Comparison of ENCODE assay signal across 29 mouse cellular contexts in genomic region chr5:107703207-107703763, GRCm38 (mm10). TPM values are rescaled to one million over a fixed set of nuclear protein-coding genes. Genes with fewer than 3 reads are reported as not detected.
A peak's percentile ranks its signal among the peaks of the same experiment; 100 is the strongest.
DNase-seq lines count a peak whose midpoint lies in the region; TF ChIP-seq lines count a peak whose summit lies in the region.
"Had no signal": no experiment of that assay in that cellular context is flagged by ENCODE, and none has a peak within 500 bp of the region (broad histone marks: within the 10 kb centered on the region; RNA-seq: fewer than 3 reads in every experiment).

No protein-coding gene starts in this region.

- no peak overlapping the region for H3K9ac ChIP-seq in CH12.LX (ENCODE audit: insufficient read depth, low read depth)
- H3K9ac ChIP-seq: embryonic facial prominence, embryonic 15.5 days; limb, embryonic 13.5 days; liver, embryonic 14.5 days; lung, embryonic 14.5 days; midbrain, embryonic 12.5 days; stomach, embryonic 15.5 days had no signal

- intact Hi-C loops in left cerebral cortex, postnatal 10 days (cut with DNase I) = no loop called here

- no peaks in the 10 kb centered on the region for H3K27me3 ChIP-seq in CH12.LX (replicated peaks)
- H3K27me3 ChIP-seq: embryonic facial prominence, embryonic 15.5 days; midbrain, embryonic 12.5 days; stomach, embryonic 15.5 days had no signal

- H3K27ac ChIP-seq in CH12.LX (ENCODE audit: insufficient read depth, low read depth) = no peak overlapping the region
- H3K27ac ChIP-seq: embryonic facial prominence, embryonic 15.5 days; gastrocnemius, adult 2 months; hindbrain, embryonic 10.5 days; limb, embryonic 13.5 days; liver, embryonic 14.5 days; midbrain, embryonic 12.5 days; stomach, embryonic 15.5 days had no signal

- no peak for TF ChIP-seq RAD21 in CH12.LX (IDR thresholded peaks at IDR 0.05; ENCODE audit: low read depth, low read length)

- TF ChIP-seq CTCF in CH12.LX (conservative IDR thresholded peaks at IDR 0.05 in 1 of 2, IDR thresholded peaks at IDR 0.05 in 1 of 2; ENCODE audit: low read depth in 2 of 2, low read length in 2 of 2) = no peak

- no peaks in the 10 kb centered on the region for H3K79me2 ChIP-seq in CH12.LX (replicated peaks; ENCODE audit: control insufficient read depth, extremely low read depth, insufficient read depth, poor library complexity, severe bottlenecking)

- in situ Hi-C loops in CH12.LX (cut with MboI; ENCODE audit: low pct_ligation_motif_present, low pct_unique_long_range_greater_than_20kb, low sequenced_read_pairs) = no loop called here

- H3K4me1 ChIP-seq in CH12.LX (ENCODE audit: control insufficient read depth in 1 of 2, insufficient read depth in 2 of 2) = peaks cover 14 to 62% of the 10 kb centered on the region in 2 experiments
- H3K4me1 ChIP-seq: embryonic facial prominence, embryonic 15.5 days; hindbrain, embryonic 10.5 days; limb, embryonic 13.5 days; midbrain, embryonic 12.5 days; stomach, embryonic 15.5 days had no signal

- peak; percentile 94 for TF ChIP-seq EP300 in CH12.LX (IDR thresholded peaks at IDR 0.05; ENCODE audit: low read length)

- peak overlapping the region; percentile 85 for H3K4me2 ChIP-seq in CH12.LX (ENCODE audit: insufficient read depth, low read depth, poor library complexity, severe bottlenecking)
- H3K4me2 ChIP-seq: embryonic facial prominence, embryonic 15.5 days; heart, embryonic 11.5 days; limb, embryonic 13.5 days; lung, embryonic 14.5 days; midbrain, embryonic 12.5 days; stomach, embryonic 15.5 days had no signal

- H3K4me3 ChIP-seq in CH12.LX (replicated peaks in 1 of 3; ENCODE audit: low read depth in 2 of 3, low read length in 2 of 3, poor library complexity in 1 of 3) = no peak overlapping the region
- H3K4me3 ChIP-seq: embryonic facial prominence, embryonic 15.5 days; gastrocnemius, adult 2 months; hindbrain, embryonic 10.5 days; limb, embryonic 13.5 days; midbrain, embryonic 12.5 days; stomach, embryonic 15.5 days had no signal

- TF ChIP-seq POLR2A in CH12.LX (IDR thresholded peaks at IDR 0.05; ENCODE audit: low read depth, low read length) = no peak

- no peaks in the 10 kb centered on the region for H3K36me3 ChIP-seq in CH12.LX (replicated peaks in 1 of 2; ENCODE audit: control insufficient read depth in 1 of 2, insufficient read depth in 1 of 2, low read length in 1 of 2)
- H3K36me3 ChIP-seq: embryonic facial prominence, embryonic 15.5 days; hindbrain, embryonic 10.5 days; limb, embryonic 13.5 days; midbrain, embryonic 12.5 days; stomach, embryonic 15.5 days had no signal

- DNase-seq in CD4-positive, CD25-positive, alpha-beta regulatory T cell, adult 2 months (ENCODE audit: low read depth, low spot score) = peak; percentile 71
- peak; percentile 60 for DNase-seq in CH12.LX (ENCODE audit: extremely low read depth)
- DNase-seq in natural killer cell, adult 2 months (ENCODE audit: low spot score in 2 of 2) = peak; percentile 30 to 58
- peak; percentile 43 to 51 for DNase-seq in thymus, postnatal 36 days
- DNase-seq in left cerebral cortex, postnatal 10 days (ENCODE audit: extremely low spot score in 1 of 2, low spot score in 2 of 2) = no peak
- DNase-seq in cerebellum, postnatal 36 days = no peak
- no peak for DNase-seq in embryo, embryonic 9.5 days (ENCODE audit: extremely low spot score)
- DNase-seq: adrenal gland, postnatal 14 days; cerebellum, adult 2 months; cerebellum, postnatal 25 days; embryo, embryonic 11 days; gastrocnemius, adult 2 months; heart, postnatal 10 days; kidney, adult 18-20 months; kidney, postnatal 10 days; lung, embryonic 14.5 days had no signal

- dilution Hi-C loops in CH12.LX (cut with MboI; ENCODE audit: extremely low pct_ligation_motif_present, extremely low pct_unique_long_range_greater_than_20kb, low sequenced_read_pairs) = no loop called here

- H3K9me3 ChIP-seq in CH12.LX (replicated peaks; ENCODE audit: low read length) = no peaks in the 10 kb centered on the region
- H3K9me3 ChIP-seq: embryonic facial prominence, embryonic 15.5 days; hindbrain, embryonic 10.5 days; limb, embryonic 13.5 days; midbrain, embryonic 12.5 days; stomach, embryonic 15.5 days had no signal

TF ChIP-seq in CH12.LX, 34 proteins besides CTCF, POLR2A, EP300 and RAD21:
- no peak for TF ChIP-seq HCFC1 (IDR thresholded peaks at IDR 0.05; ENCODE audit: low read depth, low read length)
- peak; percentile 73 for TF ChIP-seq ETS1 (conservative IDR thresholded peaks at IDR 0.05; ENCODE audit: low read depth, low read length)
- TF ChIP-seq USF1 (IDR thresholded peaks at IDR 0.05; ENCODE audit: low read depth, low read length) = no peak
- no peak for TF ChIP-seq UBTF (IDR thresholded peaks at IDR 0.05; ENCODE audit: low read depth, low read length)
- TF ChIP-seq ELF1 (IDR thresholded peaks at IDR 0.05; ENCODE audit: low read depth, low read length) = no peak
- no peak for TF ChIP-seq MAZ (IDR thresholded peaks at IDR 0.05; ENCODE audit: low read depth, low read length)
- no peak for TF ChIP-seq ZMIZ1 (IDR thresholded peaks at IDR 0.05; ENCODE audit: low read depth, low read length)
- 0 out of 2 replicates have a peak, but pooled peaks have one; percentile 19 for TF ChIP-seq RCOR1 (conservative IDR thresholded peaks at IDR 0.05; ENCODE audit: low read depth, low read length)
- TF ChIP-seq JUN (IDR thresholded peaks at IDR 0.05; ENCODE audit: insufficient read depth, low read depth, low read length) = peak; percentile 91
- no peak for TF ChIP-seq NELFE (IDR thresholded peaks at IDR 0.05; ENCODE audit: low read depth, low read length)
- no peak for TF ChIP-seq MYC (IDR thresholded peaks at IDR 0.05; ENCODE audit: low read depth, low read length)
- TF ChIP-seq PAX5 (IDR thresholded peaks at IDR 0.05; ENCODE audit: low read length) = no peak
- TF ChIP-seq SIN3A (IDR thresholded peaks at IDR 0.05; ENCODE audit: low read length) = no peak
- no peak for TF ChIP-seq GABPA (IDR thresholded peaks at IDR 0.05; ENCODE audit: insufficient replicate concordance, low read depth, low read length)
- TF ChIP-seq MAX (IDR thresholded peaks at IDR 0.05; ENCODE audit: low read length) = 0 out of 2 replicates have a peak, but pooled peaks have one; percentile 6
- TF ChIP-seq BHLHE40 (IDR thresholded peaks at IDR 0.05; ENCODE audit: low read depth, low read length) = peak; percentile 21; the same call in 1 of the 2 replicates
- TF ChIP-seq TBP (conservative IDR thresholded peaks at IDR 0.05; ENCODE audit: low read depth, low read length) = no peak
- no peak for TF ChIP-seq POLR2AphosphoS2 (IDR thresholded peaks at IDR 0.05; ENCODE audit: low read depth, low read length)
- TF ChIP-seq MXI1 (IDR thresholded peaks at IDR 0.05; ENCODE audit: low read depth, low read length) = no peak
- no peak for TF ChIP-seq E2F4 (IDR thresholded peaks at IDR 0.05; ENCODE audit: insufficient replicate concordance, low read depth, low read length)
- TF ChIP-seq MAFK (IDR thresholded peaks at IDR 0.05; ENCODE audit: insufficient replicate concordance, low read length) = peak; percentile 65; the same call in 1 of the 2 replicates
- TF ChIP-seq JUND (conservative IDR thresholded peaks at IDR 0.05; ENCODE audit: low read depth, low read length) = peak; percentile 93
- no peak for TF ChIP-seq KAT2A (IDR thresholded peaks at IDR 0.05; ENCODE audit: insufficient replicate concordance, low read length)
- TF ChIP-seq MEF2A (IDR thresholded peaks at IDR 0.05; ENCODE audit: borderline replicate concordance, low read depth, low read length) = no peak
- TF ChIP-seq IRF4 (IDR thresholded peaks at IDR 0.05; ENCODE audit: low read depth, low read length) = peak; percentile 93
- TF ChIP-seq ZKSCAN1 (IDR thresholded peaks at IDR 0.05; ENCODE audit: borderline replicate concordance, low read depth, low read length) = no peak
- peak; percentile 80 for TF ChIP-seq ZNF384 (IDR thresholded peaks at IDR 0.05; ENCODE audit: low read depth, low read length)
- TF ChIP-seq TCF12 (IDR thresholded peaks at IDR 0.05; ENCODE audit: low read depth, low read length) = peak; percentile 80
- no peak for TF ChIP-seq CHD2 (IDR thresholded peaks at IDR 0.05; ENCODE audit: low read length)
- TF ChIP-seq SMC3 (IDR thresholded peaks at IDR 0.05; ENCODE audit: low read depth, low read length) = no peak
- TF ChIP-seq NRF1 (IDR thresholded peaks at IDR 0.05; ENCODE audit: low read depth, low read length) = no peak
- no peak for TF ChIP-seq CHD1 (IDR thresholded peaks at IDR 0.05; ENCODE audit: low read depth, low read length)
- TF ChIP-seq USF2 (conservative IDR thresholded peaks at IDR 0.05; ENCODE audit: low read depth, low read length) = no peak
- no peak for TF ChIP-seq ZC3H11A (IDR thresholded peaks at IDR 0.05; ENCODE audit: low read depth, low read length)

RNA-seq across cellular contexts. Expression of gene Gfi1, which starts 22.6 kb away (rescaled TPM):
- total RNA-seq in CH12.LX (2012; rRNA removed) (1.2 and 1.4 TPM in 2 replicates), CH12.LX (2014; rRNA removed) (1.5 TPM in 2 replicates)
- 0.99 and 1.2 TPM in 2 replicates for polyA plus RNA-seq in CH12.LX (2012; ENCODE audit: insufficient read length, low read depth)
- not detected for total RNA-seq in left cerebral cortex, postnatal 10 days (2021)
- total RNA-seq: gastrocnemius, adult 2 months; layer of hippocampus, postnatal 14 days; left cerebral cortex, postnatal 14 days; MEL had no signal
- polyA plus RNA-seq: cerebellum, adult 2 months; forebrain, embryonic 14.5 days; heart, embryonic 11.5 days; hindbrain, embryonic 16.5 days; midbrain, embryonic 12.5 days; neural tube, embryonic 11.5 days had no signal

Comparison
In these comparisons a context has a peak if more than half of its experiments do, and no peak if none do; other contexts are left out.
1. DNase-seq: peak in CD4-positive, CD25-positive, alpha-beta regulatory T cell, adult 2 months (single experiment), CH12.LX (single experiment), natural killer cell, adult 2 months (2 of 2) and thymus, postnatal 36 days (2 of 2); none in left cerebral cortex, postnatal 10 days (0 of 2), cerebellum, postnatal 36 days (0 of 2) and embryo, embryonic 9.5 days (single experiment).